Mouse (Mus musculus) heart, embryonic 15.5 days (tissue): Measurements from ENCODE around the gene Cav2. TPM values are rescaled to one million over a fixed set of nuclear protein-coding genes. Genes with fewer than 3 reads are reported as not detected.

Experiments used
- polyA plus RNA-seq: library from polyadenylated mRNA; unstranded; fragments of >200 nt; fragmentation: Nextera tagmentation; extraction: Ambion mirVana; gene quantifications from 2 replicates; pipeline ENCODE4 v1.2.1, GENCODE M21; 2015

Cav2 gene
- polyA plus RNA-seq, 1 experiment from 2014 or later: 44.2 TPM

Other genes starting within 250 kb of the Cav2 start
- 10.0 and 17.2 TPM in 2 replicates for gene Tes, start 216.0 kb upstream of the Cav2 start, polyA plus RNA-seq
- 308 and 327 TPM in 2 replicates for gene Cav1, start 25.1 kb downstream of the Cav2 start, polyA plus RNA-seq
- gene Met, start 182.6 kb downstream of the Cav2 start, polyA plus RNA-seq: 1.9 and 2.8 TPM in 2 replicates